Mouse (Mus musculus): Measurements from ENCODE around the gene Krt26.

Krt26 gene

DNA sequence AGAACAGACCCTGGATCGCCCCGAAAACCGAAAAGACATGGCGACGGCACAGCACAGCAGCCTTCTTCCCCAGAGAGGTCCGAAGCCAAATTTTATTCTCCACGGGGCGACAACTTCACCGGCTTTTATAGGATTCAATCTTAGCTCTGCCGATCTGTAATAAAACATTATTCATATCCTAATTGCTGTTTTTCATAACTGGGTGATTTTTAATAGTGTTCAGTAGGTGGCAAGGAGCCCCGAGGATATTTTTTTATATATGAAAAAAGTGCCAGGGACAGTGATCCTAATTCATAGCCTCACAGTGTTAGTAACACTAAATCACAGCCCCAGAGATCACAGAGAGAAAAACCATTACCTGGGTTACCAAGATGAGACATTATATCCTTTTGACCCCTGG, at the start of gene Krt26:
Gene Krt26 (minus strand): TSS at position 101 of the 400 bp plus-strand sequence.
- DNase-seq (ENCODE audit: low spot score), result no peak

DNA sequence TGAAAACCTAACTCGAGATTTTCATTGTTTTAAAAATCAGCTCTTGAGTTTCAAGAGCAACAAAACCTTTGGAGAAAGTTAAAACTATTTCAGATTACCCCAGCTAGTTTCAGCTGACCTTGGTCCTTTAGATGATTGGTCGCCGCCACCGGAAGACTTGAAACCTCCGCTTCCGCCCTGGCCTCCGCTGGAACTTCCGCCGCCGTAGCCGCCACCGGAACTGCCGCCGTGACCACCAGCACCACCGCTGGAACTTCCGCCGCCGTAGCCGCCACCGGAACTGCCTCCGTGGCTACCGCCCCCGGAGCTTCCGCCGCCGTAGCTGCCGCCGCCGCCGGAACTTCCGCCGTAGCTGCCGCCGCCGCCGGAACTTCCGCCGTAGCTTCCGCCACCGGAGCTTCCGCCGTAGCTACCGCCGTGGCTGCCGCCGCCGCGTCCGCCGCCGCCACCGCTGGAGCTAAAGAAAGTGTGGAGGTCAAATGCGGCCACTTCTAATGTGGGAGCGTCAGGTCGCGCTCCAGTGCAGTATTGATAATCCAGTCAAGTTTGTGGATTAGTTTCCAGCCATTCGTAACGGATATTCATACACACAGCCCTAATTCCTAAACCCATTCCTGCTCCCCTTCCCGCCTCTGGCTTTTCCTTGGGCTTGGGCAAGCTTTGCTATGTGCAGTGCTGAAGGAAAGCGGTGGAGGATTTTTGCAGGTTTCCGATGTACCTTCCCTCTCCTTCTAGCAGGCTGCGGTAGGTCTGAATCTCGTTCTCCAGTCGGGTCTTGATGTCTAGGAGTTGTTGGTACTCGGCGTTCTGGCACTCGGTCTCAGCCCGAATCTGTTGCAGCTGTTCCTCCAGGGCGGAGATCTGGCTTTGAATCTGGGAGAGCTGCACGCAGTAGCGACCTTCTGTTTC, 48.3 kb upstream of the Krt26 start:
- DNase-seq (ENCODE audit: low spot score), result peak; percentile 94

DNA sequence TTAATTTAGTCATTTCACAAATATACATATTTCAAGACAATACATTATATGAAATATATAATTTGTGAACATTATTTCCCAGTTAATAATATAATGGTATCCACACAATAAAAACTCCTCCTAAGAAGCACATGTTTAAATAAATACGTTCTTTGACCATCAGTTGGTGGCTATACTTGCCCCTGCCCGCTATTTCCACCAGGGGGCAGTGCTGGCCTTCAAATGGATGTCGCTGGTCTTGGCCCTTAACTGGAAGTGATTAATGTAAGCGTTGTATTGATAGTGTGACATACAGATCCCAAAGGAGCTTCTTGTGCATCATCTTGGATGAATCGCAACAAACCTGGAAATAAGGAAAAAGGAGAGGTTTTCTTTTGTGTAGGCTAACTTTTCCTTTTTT, 41.8 kb upstream of the Krt26 start:
- DNase-seq (ENCODE audit: low spot score), result peak; percentile 73

DNA sequence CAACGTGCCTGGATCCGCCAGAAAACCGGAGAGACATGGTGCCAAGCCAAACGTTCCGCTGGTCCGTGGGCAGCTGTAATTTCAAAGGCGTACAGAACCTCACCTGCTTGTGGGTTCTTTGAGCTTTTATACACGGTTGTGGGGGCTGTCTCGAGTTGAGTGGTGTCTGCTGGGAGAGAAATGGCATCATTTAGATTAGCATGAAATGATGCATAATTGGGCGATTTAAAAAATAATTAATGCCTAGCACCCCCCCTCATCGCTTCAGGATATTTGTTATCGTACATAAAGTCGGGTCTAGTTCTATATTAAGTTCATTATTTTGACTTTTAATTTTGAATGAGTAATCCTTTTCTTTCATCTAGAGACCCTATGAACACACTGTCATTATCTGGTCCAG, 37.0 kb upstream of the Krt26 start, which contains the start of gene Krt28:
Gene Krt28 (minus strand): TSS at position 101 of the 400 bp plus-strand sequence.
- no peak for DNase-seq (ENCODE audit: low spot score)

DNA sequence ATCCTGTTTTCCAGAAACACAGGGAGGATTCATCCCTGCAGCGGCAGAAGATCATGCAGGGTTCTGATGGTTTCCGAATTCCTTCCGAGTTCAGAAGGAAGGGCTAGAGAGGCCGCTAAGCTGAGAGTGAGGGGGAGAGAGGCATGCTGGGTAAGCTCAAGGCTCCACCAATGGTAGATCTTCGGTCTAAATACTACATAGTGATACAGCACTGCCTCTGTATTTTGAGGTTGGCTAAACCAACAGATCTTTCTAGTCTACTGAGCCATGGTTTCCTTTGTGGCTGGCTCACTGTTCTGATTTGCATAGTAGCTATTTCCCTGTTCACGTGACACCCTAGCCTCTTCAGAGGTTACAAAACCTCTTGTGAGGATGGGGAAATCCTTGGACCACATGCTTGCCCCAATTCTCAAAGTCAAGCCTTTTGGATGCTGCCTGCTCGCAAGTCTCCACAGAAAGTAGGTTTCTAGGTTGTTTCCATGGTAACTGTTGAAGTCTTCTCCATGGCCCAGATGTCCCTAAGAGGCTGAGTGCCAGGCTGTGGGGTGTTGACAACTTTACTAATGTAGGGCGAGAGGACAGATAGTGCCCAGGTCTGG, 32.2 kb upstream of the Krt26 start:
- DNase-seq (ENCODE audit: low spot score), result peak; percentile 13

DNA sequence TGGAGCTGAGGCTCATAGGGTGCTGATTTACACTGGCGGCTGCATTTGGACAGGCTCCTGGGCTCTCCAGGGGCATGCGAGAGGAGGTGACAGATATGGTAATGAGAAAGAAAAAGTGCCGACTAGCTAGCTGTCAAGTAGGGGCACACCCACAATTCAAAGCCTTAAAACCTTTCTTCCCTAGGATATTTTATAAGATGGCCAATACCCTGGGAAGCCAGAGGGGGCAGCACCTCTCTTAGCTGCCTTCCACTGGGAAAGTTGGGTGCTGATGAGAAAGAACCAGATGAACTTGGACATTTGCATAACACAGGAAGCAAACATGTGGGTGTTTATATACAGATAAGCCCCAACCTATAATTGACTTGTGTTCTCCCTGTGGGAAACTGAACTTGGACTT, 31.5 kb upstream of the Krt26 start:
- no peak for DNase-seq (ENCODE audit: low spot score)

DNA sequence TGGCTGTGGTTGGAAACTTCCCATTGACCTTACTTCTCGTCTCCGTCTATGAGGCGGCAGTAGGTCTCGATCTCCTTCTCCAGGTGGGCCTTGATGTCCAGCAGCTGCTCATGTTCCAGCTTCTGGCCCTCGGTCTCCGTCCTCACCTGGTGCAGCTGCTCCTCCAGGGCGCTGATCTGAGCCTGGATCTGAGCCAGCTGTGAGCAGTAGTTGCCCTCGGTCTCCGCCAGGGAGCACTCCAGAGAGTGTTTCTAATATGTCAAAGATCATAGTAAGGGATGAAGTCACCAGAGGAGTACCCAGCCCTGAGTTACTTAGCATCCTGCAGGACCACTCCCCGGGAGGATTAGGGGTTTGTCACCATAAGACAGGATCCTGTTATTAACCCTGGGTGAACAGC, 29.0 kb upstream of the Krt26 start:
- no peak for DNase-seq (ENCODE audit: low spot score)

DNA sequence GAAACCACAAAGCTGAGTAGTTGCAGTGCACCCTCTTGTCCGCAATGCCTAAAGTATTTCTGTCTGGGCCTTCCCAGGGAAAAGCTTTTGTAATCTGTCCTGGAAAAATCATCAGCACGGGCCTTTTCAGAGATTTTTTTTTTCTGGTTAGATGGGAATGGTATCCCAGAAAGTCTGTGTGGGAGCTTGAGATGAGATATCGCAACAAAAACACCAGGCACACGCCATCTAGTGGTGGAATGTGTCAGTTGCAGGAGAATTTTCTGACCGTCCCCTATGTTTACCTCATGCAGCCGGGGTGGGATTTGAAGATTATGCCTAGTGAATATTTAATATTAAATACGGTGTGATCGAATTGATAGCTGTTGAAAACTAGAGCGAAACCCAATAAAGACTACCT, 26.6 kb upstream of the Krt26 start:
- DNase-seq (ENCODE audit: low spot score), result no peak

DNA sequence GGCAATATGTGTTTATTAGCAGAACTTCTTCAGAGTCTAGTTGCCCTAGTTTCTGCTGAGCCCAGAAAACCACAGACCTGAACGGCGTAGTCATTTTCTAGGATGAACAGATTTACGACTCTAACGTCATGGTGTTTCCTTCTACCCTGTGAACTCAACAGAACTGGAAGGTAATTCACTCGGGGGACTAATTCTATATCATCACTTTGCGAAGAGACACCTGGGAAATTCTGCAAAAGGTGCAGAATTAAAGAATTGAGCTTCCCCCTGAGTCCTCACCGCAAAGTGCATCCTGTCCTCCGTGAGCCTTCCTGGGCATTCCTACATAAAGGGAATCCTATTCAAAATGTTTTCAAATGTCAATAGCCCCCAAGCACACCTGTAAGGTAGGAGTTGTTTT, 23.7 kb upstream of the Krt26 start:
- no peak for DNase-seq (ENCODE audit: low spot score)

DNA sequence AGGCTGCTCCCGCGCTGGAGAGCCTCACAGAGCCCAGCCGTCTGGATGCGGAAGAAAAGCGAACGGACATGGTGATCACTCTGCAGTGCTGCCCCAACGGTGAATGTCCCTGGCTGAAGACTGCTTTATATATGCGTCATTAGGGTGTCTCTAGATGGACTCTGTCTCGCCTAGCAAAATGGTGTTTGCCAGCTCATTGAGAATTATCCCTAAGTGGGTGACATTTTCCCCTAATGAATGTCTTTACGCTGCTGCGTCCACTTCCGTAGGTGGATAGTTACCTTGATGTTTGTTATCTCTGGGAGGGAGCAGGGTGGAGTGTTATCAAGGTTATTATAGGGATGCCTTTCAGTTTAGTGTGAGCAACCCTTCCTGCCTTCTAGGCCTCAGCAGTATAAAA, 13.2 kb upstream of the Krt26 start, which contains the start of gene Krt27:
Gene Krt27 (minus strand): TSS at position 101 of the 400 bp plus-strand sequence.
- no peak for DNase-seq (ENCODE audit: low spot score)

DNA sequence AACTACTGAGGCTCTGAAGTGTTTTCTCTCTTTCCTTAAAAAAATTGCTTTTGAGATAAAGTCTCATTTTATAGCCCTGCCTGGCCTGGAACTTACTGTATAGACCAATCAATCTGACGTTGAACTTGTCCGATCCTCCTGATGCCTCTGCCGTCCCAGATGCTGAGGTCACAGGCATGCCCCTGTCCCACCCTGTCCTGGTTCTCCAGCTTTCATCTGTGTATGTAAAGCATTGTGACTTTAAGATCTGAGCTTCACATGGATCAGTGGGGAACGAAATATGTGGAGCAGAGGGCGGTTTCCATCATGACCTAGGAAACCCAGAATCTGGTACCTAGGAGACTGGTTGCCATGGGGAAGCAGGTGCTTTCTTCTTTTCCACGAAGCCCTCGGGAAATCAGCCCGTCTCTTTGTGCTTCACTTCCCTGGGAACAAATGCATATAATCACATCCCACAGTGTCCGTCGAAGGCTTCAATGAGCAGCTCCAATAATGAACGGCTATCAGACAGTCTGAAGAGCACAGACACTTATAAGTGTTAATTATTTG, 1.6 kb upstream of the Krt26 start:
- no peak for DNase-seq (ENCODE audit: low spot score)

DNA sequence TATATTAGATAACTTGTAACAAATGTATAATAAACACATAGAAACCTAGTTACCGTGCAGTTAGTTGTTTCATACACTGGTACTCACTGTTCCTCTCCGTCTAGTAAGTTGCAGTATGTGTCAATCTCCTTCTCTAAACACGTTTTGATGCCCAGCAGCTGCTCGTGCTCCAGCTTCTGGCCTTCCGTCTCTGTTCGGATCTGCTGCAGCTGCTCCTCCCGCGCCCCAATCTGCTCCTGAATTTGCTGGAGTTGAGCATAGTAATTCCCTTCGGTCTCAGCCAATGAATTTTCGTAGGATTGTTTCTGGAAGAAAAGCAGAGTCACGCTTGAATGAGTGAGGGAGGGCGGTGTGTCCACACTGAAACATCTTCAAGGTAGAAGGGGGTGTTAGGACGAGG, 4.3 kb downstream of the Krt26 start:
- DNase-seq (ENCODE audit: low spot score), result no peak

DNA sequence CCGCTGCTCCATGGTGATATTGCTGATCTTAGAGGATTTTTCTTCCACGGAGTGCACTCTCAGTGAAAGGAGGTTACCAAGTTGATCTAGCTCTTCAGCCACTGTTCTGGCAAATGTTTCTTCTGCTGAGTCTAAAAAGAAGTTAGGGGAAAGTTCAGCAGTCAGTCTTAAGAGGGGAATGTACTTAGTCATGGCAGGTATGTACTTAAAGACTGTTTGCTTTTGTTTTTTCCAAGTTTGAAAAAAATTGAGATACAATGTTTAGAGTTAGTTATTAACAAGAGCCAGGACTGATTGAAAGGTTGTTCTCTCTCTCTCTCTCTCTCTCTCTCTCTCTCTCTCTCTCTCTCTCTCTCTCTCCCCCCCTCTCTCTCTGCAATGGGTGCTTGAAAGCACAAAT, 8.1 kb downstream of the Krt26 start:
- no peak for DNase-seq (ENCODE audit: low spot score)

DNA sequence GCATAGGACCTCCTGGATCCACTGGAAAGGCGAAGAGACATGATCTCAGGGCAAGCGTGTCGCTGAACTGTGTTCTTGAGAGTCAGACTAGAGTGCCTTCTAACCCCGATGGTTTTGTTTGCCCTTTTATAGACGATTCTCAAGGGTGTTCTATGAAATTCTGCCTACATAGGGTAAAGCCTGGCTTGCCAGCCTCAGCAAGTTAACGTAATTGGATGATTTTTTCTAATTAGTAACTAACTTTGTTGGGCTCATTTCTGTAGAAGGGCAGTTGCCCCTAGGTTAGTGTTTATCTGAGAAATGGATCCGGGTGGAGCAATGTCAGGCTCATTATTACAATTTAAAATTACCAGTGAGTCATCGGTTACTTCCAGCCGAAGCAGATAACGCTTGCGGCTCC, 14.9 kb downstream of the Krt26 start, which contains the start of gene Krt25:
Gene Krt25 (minus strand): TSS at position 101 of the 400 bp plus-strand sequence.
- DNase-seq (ENCODE audit: low spot score), result no peak

DNA sequence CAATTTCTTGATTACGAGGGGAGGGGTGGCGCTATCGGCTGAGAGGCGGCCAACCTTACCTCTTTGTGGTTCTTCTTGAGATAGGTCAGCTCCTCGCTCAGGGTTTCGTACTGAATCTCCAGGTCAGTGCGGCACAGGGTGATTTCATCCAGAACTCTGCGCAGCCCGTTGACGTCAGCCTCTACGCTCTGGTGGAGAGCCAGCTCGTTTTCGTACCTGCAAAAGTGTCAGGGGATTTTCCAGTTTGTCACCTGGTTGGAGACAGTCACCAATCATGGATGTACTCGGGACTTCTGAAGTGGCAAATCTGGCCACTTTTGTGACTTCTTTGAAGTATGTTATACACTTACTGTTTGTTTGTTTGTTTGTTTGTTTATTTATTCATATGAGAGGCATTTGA, 16.7 kb downstream of the Krt26 start:
- no peak for DNase-seq (ENCODE audit: low spot score)

DNA sequence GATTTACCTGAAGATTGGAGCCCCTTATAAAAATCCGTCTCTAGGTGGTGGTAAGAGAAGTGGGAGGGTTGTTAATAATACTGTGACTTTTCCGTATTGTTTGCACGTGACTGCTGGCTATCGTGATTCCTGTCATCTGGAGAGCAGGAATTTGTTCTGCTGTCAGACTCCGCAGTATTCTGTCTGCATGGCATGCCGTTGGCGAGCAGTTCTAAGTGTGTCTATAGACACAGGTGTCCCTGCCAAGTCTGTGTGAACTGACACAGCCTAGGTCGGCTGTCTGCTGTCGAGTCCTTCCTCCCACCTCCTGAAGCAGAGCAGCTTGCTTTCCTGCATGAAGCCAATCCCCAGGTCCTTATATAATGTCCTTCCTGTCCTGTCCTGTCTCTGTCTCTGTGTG, 18.6 kb downstream of the Krt26 start:
- no peak for DNase-seq (ENCODE audit: low spot score)

DNA sequence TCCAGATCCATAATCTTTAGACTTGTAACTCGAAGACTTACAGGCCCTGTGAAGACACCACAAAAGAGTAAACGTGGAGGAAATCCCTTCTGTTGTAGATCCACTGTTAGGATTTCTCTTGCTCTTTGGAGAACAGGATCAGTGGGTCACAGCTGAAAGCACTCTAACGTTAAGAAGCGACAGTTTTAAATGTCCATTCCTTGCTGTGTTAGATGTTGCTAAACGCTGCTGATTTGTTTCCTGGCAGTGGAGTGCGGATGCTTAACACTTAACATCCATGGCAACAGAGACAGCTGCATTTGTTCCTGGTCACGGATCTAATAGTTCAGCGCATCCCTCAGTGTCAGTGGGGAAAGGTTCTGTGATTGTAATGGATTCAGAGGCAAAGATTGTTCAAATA, 21.2 kb downstream of the Krt26 start:
- DNase-seq (ENCODE audit: low spot score), result no peak

DNA sequence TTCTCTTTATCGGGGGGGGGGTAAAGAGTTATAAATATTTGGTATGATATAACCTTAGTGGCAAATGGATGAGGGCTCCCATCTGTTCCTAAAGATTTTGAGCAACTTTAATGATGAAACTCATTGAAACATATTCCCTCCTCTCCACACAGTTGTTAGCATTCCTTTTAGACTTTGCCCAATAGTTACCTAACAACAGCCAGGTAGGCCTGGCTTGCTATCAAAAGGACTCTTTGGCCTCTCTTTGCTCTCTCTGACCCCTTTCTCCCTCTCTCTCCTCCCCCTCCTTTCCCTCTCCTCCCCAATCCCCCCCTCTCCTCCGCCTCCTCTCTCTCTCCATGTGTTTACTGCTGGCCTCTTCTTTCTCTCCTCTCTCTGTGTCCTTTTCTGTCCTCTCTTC, 23.2 kb downstream of the Krt26 start:
- no peak for DNase-seq (ENCODE audit: low spot score)

DNA sequence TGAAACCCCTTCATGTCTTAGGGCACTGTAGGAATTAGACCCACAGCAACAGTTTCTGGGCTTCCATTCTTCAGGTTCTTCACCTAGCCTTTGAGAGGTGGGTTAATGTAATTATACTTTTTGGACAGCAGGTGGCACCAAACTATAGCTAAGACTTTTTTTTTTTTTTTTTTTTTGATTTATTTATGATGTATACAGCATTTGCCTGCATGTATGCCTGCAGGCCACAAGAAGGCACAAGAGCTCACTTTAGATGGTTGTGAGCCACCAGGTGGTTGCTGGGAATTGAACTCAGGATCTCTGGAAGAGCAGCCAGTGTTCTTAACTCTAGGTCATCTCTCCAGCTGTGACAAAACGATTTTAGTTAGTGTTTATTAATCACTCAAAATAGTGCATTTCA, 26.9 kb downstream of the Krt26 start:
- peak; percentile 3 for DNase-seq (ENCODE audit: low spot score)

DNA sequence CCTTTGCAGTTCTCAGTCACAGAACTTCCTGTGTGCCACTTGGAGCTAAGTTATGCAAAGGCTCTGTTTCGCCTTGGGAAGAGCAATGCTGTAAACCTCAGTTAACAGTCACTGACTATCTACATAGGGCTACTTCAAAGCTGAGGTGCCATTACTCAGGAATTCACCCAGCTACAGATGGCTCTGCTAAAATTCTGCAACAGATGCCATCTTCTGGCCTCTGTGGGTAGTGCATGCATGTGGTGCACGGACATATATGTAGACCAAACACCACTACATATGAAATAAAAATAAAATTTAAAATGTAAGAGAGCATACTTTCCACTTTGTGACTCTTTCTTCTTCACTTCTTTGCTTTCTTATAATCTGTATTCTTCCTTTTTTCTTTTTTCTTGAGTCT, 30.2 kb downstream of the Krt26 start:
- peak; percentile 50 for DNase-seq (ENCODE audit: low spot score)

DNA sequence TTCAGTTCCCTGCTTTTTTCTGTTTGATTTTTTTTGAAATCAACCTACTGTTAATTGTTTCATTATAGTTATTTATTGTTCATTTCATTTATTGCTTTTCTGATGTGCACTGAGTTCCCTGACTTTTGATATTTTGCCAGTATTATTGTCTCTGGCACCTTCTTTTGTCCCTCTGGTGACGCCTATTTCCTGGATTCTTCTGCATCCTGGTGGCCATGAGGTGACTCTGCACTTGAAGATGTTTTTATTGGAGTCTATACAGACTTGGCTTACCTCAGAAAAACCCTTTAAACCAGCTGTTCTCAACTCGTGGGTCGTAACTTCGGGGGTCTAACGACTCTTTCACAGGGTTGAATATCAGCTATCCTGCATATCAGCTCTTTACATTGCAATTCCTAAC, 42.7 kb downstream of the Krt26 start:
- DNase-seq (ENCODE audit: low spot score), result no peak

DNA sequence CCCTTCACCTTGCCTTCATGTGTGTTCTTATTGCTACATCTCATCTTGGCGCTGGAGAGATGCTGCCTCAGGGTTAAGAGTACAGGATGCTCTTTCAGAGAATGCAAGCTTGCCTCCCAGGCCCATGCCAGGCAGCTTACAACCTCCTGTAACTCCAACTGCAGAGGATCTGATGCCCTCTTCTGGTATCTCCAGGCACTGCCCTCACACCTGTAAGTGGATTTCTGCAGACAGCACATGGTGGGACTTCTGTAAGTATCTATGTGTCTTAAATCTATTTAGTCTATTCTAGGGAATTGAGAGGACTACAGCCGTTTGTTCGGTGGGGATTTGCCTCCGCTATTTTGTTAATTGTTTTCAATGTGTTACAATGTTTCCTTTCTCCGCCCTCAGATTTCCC, 44.9 kb downstream of the Krt26 start:
- peak; percentile 34 for DNase-seq (ENCODE audit: low spot score)

DNA sequence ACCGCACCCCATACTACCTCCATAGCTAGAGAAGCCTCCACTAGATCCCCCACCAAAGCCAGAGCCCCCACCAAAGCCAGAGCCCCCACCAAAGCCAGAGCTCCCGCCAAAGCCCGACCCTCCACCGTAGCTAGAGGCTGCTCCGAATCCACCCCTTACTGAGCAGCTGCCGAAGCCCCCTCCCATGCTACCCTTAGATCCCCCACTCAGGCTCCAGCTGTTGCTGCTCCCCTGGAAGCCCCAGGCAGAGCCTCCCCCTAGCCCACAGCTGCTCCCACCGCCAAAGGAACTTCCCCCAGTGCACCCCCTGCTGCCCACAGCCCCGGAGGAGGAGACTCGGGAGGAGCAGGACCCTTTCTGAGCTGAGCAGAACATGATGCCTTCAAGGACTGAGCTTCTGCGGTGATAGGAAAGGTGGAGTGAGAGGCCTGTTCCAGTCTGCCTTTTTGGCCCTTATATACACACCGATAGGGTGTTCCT, 52.9 kb downstream of the Krt26 start, which contains the start of gene Krt24:
Gene Krt24 (minus strand): TSS at position 430 of the 480 bp plus-strand sequence.
- no peak for DNase-seq (ENCODE audit: low spot score)

All from lung, postnatal 25 days (tissue).